ENCODE assay signal across 11 mouse cellular contexts in the genomic region with DNA sequence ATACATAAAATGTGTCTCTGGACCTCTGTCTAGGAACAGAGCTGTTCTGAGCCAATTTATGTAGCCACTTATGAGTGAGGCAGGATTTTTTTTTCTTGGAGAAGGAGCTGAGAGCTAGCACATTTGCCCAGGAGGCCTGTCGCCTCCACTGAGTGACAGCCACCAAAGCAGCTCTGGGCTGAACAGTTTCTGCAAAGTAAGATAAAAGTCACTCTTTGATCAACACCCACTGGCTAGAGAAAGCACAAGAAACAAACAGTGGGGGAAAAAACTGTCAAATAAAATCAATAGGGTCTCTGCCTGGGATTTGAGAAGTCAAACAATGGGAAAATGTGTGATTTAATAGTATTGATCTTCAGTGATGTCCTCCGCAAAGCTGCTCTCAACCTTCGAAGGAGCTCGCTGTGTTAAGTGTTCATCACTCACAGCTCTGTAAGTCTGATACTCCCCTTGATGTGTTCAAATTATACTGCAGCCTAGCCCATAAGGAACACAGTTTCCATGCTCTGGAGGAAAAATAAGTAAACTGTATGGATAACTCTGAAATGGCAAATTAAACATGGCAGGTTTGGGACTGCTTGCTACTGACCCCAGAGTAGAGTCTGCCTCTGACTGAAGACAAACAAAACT.
"Had no signal": no experiment of that assay in that cellular context is flagged by ENCODE, and none has a peak within 500 bp of the region (broad histone marks: within the 10 kb centered on the region; RNA-seq: fewer than 3 reads in every experiment).

No protein-coding gene starts in this region.

- H3K27ac ChIP-seq: left cerebral cortex, adult 2 months; limb, embryonic 10.5 days; liver, embryonic 15.5 days; stomach, postnatal 0 days had no signal

- H3K4me2 ChIP-seq: liver, embryonic 11.5 days; liver, embryonic 15.5 days had no signal

- DNase-seq: kidney, postnatal 14 days; lung, adult 2 months; lung, postnatal 36 days; right cerebral cortex, postnatal 25 days; thymus, postnatal 4 days had no signal

- H3K4me1 ChIP-seq: liver, embryonic 15.5 days had no signal

- H3K36me3 ChIP-seq: limb, embryonic 10.5 days; liver, embryonic 15.5 days had no signal

- ATAC-seq: lung, postnatal 0 days had no signal

- H3K9ac ChIP-seq: liver, embryonic 15.5 days had no signal

- H3K9me3 ChIP-seq: limb, embryonic 10.5 days; liver, embryonic 15.5 days had no signal

- H3K4me3 ChIP-seq: left cerebral cortex, adult 2 months; limb, embryonic 10.5 days; liver, embryonic 15.5 days had no signal

- H3K27me3 ChIP-seq: liver, embryonic 15.5 days had no signal
